Mouse (Mus musculus): ENCODE data around the gene Ctsk. TPM values are rescaled to one million over a fixed set of nuclear protein-coding genes. Genes with fewer than 3 reads are reported as not detected.

Gene Ctsk
- total and polyA plus RNA-seq, 2 experiments from 2014 or later = 6.7 to 11.6 TPM

GRCm38 (mm10) chr3:95520100-95520499 lies 21.0 kb downstream of the Ctsk start:
- WGBS = 89% methylated on average over 3 of the region's 3 CpGs
- H3K4me1 ChIP-seq (ENCODE audit: insufficient read depth, low read length) = no peaks in the 10 kb centered on the region
- no peak overlapping the region for H3K4me3 ChIP-seq (ENCODE audit: low read length)
- no peaks in the 10 kb centered on the region for H3K27me3 ChIP-seq (ENCODE audit: insufficient read depth, low read length)
- DNase-seq (ENCODE audit: low spot score) = no peak
- H3K9ac ChIP-seq (replicated peaks; ENCODE audit: low read length) = no peak overlapping the region
- ATAC-seq = no peak
- no peak overlapping the region for H3K27ac ChIP-seq
- no peak for TF ChIP-seq CTCF (IDR thresholded peaks at IDR 0.05; ENCODE audit: low read depth)
- no peaks in the 10 kb centered on the region for H3K9me3 ChIP-seq (ENCODE audit: low read length)
- H3K36me3 ChIP-seq (ENCODE audit: insufficient read depth, low read length) = no peaks in the 10 kb centered on the region
- no peak overlapping the region for H3K4me2 ChIP-seq (ENCODE audit: low read depth, low read length)

- H3K27me3 ChIP-seq (ENCODE audit: insufficient read depth, low read length) = no peaks in the 10 kb centered on the region
- no peak overlapping the region for H3K27ac ChIP-seq
- DNase-seq (ENCODE audit: low spot score) (no peak), ATAC-seq (no peak)
- H3K4me1 ChIP-seq (ENCODE audit: insufficient read depth, low read length) = no peaks in the 10 kb centered on the region
- H3K36me3 ChIP-seq (ENCODE audit: insufficient read depth, low read length) = no peaks in the 10 kb centered on the region
- 90% methylated on average over 10 of the region's 10 CpGs for WGBS
- no peaks in the 10 kb centered on the region for H3K9me3 ChIP-seq (ENCODE audit: low read length)
- no peak overlapping the region for H3K9ac ChIP-seq (replicated peaks; ENCODE audit: low read length)
- H3K4me2 ChIP-seq (ENCODE audit: low read depth, low read length) = no peak overlapping the region
- no peak overlapping the region for H3K4me3 ChIP-seq (ENCODE audit: low read length)
- no peak for TF ChIP-seq CTCF (IDR thresholded peaks at IDR 0.05; ENCODE audit: low read depth)
These were observed 22.1 kb downstream of the Ctsk start for GRCm38 (mm10) chr3:95521168-95521567.

GRCm38 (mm10) chr3:95523662-95524061 lies 24.6 kb downstream of the Ctsk start:
- no peak overlapping the region for H3K4me2 ChIP-seq (ENCODE audit: low read depth, low read length)
- no peaks in the 10 kb centered on the region for H3K4me1 ChIP-seq (ENCODE audit: insufficient read depth, low read length)
- H3K36me3 ChIP-seq (ENCODE audit: insufficient read depth, low read length) = no peaks in the 10 kb centered on the region
- H3K9ac ChIP-seq (replicated peaks; ENCODE audit: low read length) = no peak overlapping the region
- no peak for TF ChIP-seq CTCF (IDR thresholded peaks at IDR 0.05; ENCODE audit: low read depth)
- H3K27ac ChIP-seq = no peak overlapping the region
- no peaks in the 10 kb centered on the region for H3K9me3 ChIP-seq (ENCODE audit: low read length)
- DNase-seq (ENCODE audit: low spot score) (no peak), ATAC-seq (no peak)
- H3K27me3 ChIP-seq (ENCODE audit: insufficient read depth, low read length) = no peaks in the 10 kb centered on the region
- 75% methylated on average over 3 of the region's 3 CpGs for WGBS
- H3K4me3 ChIP-seq (ENCODE audit: low read length) = no peak overlapping the region

DNA sequence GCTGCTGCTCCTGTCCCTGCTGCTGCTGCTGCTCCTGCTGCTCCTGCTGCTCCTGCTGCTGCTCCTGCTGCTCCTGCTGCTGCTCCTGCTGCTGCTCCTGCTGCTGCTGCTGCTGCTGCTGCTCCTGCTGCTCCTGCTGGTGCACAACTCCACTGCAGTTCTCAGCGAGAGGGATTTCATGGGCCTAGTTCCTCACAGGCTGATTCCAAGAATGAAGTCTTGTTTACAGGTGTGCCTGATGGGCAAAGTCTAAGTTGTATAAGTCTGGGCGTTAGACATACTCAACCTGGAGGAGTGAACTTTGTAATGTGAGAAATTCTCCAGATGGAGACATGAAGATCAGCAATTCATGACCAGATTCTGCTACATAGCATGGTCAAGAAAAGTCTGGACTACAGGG lies 25.6 kb downstream of the Ctsk start:
- ATAC-seq (no peak), DNase-seq (ENCODE audit: low spot score) (no peak)
- no peaks in the 10 kb centered on the region for H3K4me1 ChIP-seq (ENCODE audit: insufficient read depth, low read length)
- H3K9me3 ChIP-seq (ENCODE audit: low read length) = no peaks in the 10 kb centered on the region
- no peak overlapping the region for H3K4me2 ChIP-seq (ENCODE audit: low read depth, low read length)
- H3K9ac ChIP-seq (replicated peaks; ENCODE audit: low read length) = no peak overlapping the region
- no peaks in the 10 kb centered on the region for H3K27me3 ChIP-seq (ENCODE audit: insufficient read depth, low read length)
- H3K36me3 ChIP-seq (ENCODE audit: insufficient read depth, low read length) = no peaks in the 10 kb centered on the region
- 80% methylated on average over 2 of the region's 2 CpGs for WGBS
- H3K4me3 ChIP-seq (ENCODE audit: low read length) = no peak overlapping the region
- no peak overlapping the region for H3K27ac ChIP-seq
- TF ChIP-seq CTCF (IDR thresholded peaks at IDR 0.05; ENCODE audit: low read depth) = no peak

- Histone ChIP-seq H3K4me3 (ENCODE audit: low read length) (no peak overlapping the region), H3K27ac (no peak overlapping the region), H3K27me3 (ENCODE audit: insufficient read depth, low read length) (no peaks in the 10 kb centered on the region), H3K36me3 (ENCODE audit: insufficient read depth, low read length) (no peaks in the 10 kb centered on the region), H3K9ac (replicated peaks; ENCODE audit: low read length) (no peak overlapping the region), H3K4me2 (ENCODE audit: low read depth, low read length) (no peak overlapping the region), H3K9me3 (ENCODE audit: low read length) (no peaks in the 10 kb centered on the region), H3K4me1 (ENCODE audit: insufficient read depth, low read length) (no peaks in the 10 kb centered on the region)
- ATAC-seq (no peak), DNase-seq (ENCODE audit: low spot score) (no peak)
- no peak for TF ChIP-seq CTCF (IDR thresholded peaks at IDR 0.05; ENCODE audit: low read depth)
These were observed 27.1 kb downstream of the Ctsk start for GRCm38 (mm10) chr3:95526111-95526510.

DNA sequence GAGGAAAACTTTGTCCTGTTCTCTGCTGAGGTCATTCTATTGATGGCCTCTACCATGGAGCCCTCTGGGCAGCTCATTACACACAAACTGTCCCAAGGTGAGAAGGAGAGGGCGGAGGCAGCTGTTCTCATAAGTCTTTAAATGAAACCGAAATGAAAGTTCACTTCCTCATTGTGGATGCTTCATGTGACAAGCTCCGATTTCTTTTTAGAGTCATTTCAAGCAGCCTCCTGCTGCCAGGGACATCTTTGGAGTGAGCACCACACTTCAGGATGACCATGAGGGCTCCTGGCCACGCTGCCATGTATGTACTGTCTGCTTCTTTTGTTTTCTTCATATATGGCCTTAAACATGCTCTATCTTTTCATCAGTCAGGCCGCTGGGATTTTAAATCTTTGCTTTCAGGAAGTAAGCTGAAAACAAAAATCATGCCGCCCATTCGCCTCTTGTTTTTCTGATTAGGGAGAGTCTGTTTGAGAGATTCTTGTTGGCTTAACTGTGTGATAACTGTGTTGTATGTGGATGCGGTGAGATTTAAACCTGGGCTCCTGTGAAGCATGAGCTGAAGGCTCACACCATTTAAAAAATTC lies 27.7 kb downstream of the Ctsk start, which contains the start of gene Ctss:
Ctss (plus strand) TSS at position 165 of the 590 bp plus-strand sequence.
- H3K27ac ChIP-seq = no peak within 1 kb of the TSS
- H3K27me3 ChIP-seq (ENCODE audit: insufficient read depth, low read length) = no peaks in the 10 kb centered on the region
- H3K36me3 ChIP-seq (ENCODE audit: insufficient read depth, low read length) = no peaks in the 10 kb centered on the region
- DNase-seq (ENCODE audit: low spot score) (no peak), ATAC-seq (no peak)
- no peaks in the 10 kb centered on the region for H3K9me3 ChIP-seq (ENCODE audit: low read length)
- H3K4me2 ChIP-seq (ENCODE audit: low read depth, low read length) = no peak within 1 kb of the TSS
- 92% methylated on average over 8 of the region's 8 CpGs for WGBS
- no peak for TF ChIP-seq CTCF (IDR thresholded peaks at IDR 0.05; ENCODE audit: low read depth)
- no peak within 1 kb of the TSS for H3K4me3 ChIP-seq (ENCODE audit: low read length)
- no peak within 1 kb of the TSS for H3K9ac ChIP-seq (replicated peaks; ENCODE audit: low read length)
- no peaks in the 10 kb centered on the region for H3K4me1 ChIP-seq (ENCODE audit: insufficient read depth, low read length)

DNA sequence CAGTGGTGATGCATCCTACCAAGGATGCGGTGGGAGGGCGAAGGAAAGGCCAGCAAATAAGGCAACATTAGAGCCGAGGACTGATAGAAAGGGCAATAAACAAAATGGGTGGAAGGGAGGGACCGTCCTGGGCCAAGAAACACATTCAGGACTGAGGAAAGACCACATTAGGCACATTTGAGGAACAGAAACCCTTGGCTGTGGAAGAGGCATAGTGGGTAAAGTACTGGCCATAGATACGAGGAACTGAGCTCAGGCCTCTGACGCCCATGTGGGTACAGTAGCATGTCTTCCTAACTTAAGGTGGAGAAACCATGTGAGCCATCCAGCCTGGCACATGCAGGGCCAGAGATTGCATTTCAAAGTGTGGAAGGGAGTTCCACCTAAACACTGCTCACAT lies 30.8 kb downstream of the Ctsk start:
- Histone ChIP-seq H3K4me3 (ENCODE audit: low read length) (no peak overlapping the region), H3K9ac (replicated peaks; ENCODE audit: low read length) (no peak overlapping the region), H3K9me3 (ENCODE audit: low read length) (no peaks in the 10 kb centered on the region), H3K27me3 (ENCODE audit: insufficient read depth, low read length) (no peaks in the 10 kb centered on the region), H3K4me2 (ENCODE audit: low read depth, low read length) (no peak overlapping the region), H3K36me3 (ENCODE audit: insufficient read depth, low read length) (no peaks in the 10 kb centered on the region), H3K4me1 (ENCODE audit: insufficient read depth, low read length) (no peaks in the 10 kb centered on the region), H3K27ac (no peak overlapping the region)
- ATAC-seq (no peak), DNase-seq (ENCODE audit: low spot score) (no peak)
- no peak for TF ChIP-seq CTCF (IDR thresholded peaks at IDR 0.05; ENCODE audit: low read depth)
- 82% methylated on average over 6 of the region's 6 CpGs for WGBS

Measured in hindbrain, postnatal 0 days (tissue).